Mouse (Mus musculus): ENCODE measurements at regions not wholly inside any gene's neighbourhood (a gene's known extent, or its start where the extent isn't known, plus 50 kb on each side); places are given as distances from the start of the nearest gene placed in this dataset.
A peak's percentile ranks its signal among the peaks of the same experiment; 100 is the strongest.

- DNase-seq (ENCODE audit: inconsistent age in 2 of 2, low spot score in 1 of 2), result peak; percentile 74 to 77
These were observed 70.8 kb downstream of the Gm4847 start for GRCm38 (mm10) chr1:166576651-166577050.

GRCm38 (mm10) chr1:166571776-166572175, 74.4 kb upstream of the Gm4846 start:
- DNase-seq (ENCODE audit: inconsistent age in 2 of 2, low spot score in 1 of 2), result no peak
